Mouse (Mus musculus) cerebellum, adult 11-12 months (tissue): ENCODE measurements at regions not wholly inside any gene's neighbourhood (a gene's known extent, or its start where the extent isn't known, plus 50 kb on each side); places are given as distances from the start of the nearest gene placed in this dataset.
"Not testable (repeated sequence)": the region's sequence is repeated elsewhere in the genome, so short reads cannot be mapped to it uniquely, and the experiment has no call there.

Source experiments
- DNase-seq: peaks from one replicate; pipeline ENCODE4 v3.0.0; 2022

- no peak for DNase-seq
Observed at GRCm38 (mm10) chr13:3341416-3341815, 196.4 kb upstream of the Gdi2 start.

- DNase-seq: no peak
Observed at GRCm38 (mm10) chr13:3343611-3344010, 194.3 kb upstream of the Gdi2 start.

- DNase-seq: not testable (repeated sequence)
Observed at GRCm38 (mm10) chr13:3354912-3355311, 183.0 kb upstream of the Gdi2 start.

- peak; percentile 5 for DNase-seq
Observed at GRCm38 (mm10) chr13:3358079-3358608, 179.7 kb upstream of the Gdi2 start.

DNA sequence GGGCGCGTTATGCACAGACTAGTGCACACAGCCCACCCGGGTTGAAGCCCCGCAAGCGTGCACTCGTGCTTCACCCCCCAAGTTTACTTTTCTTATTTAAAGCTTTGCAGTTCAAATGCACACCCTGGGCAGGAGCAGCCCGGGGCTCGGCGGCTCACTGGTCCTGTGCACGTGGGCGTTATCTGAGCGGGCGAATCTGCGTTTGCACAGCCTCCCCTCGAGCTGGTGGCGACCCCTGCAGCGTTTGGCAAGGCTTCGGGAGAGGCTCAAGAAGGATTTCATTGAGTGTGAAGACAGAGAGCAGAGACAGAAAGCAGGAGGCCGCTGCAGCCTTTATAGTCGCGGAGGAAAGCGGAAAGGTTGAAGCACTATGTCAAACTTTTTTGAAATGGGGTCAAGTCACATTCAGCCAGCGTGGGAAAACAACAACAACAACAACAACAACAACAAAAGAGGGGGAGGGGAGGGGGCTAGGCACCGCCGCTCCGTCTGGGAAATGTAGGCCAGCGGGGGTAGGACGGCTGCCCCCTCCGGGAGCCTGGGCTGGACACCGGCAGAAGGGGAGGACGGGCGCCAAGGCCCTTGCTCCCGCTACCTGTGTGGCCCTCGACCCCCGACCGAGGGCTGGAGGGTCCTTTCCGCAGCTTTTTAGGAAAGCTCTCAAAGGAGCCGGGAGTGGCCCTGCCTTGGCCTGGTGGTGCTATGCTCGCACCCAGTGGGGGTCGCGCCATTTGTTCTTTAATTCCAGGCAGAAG, 178.7 kb upstream of the Gdi2 start:
- peak; percentile 9 for DNase-seq

DNA sequence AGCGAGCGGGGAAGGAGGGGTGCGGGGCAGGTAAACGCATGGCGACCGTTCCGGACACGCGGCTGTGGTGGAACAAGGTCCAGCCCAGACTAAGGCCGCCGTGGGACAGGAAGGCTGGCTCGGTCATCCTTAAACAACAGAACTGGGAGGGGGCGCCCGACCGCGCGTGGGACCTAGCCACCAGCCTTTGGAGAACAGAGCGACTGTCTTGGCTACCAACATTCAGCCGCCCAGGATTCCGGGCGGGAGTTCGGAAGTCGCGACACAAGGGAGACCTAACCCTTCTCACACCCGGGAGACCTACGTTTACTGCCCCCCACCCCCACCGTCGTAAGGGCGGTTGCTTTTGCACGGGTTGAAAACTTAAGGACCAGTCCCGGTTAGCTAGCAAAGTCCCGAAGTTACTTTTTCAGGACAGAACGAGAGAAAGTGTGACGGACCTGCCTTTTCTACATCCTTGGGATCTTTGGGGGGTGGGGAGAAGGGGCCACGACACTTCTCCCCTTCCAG, 178.1 kb upstream of the Gdi2 start:
- peak; percentile 20 for DNase-seq

DNA sequence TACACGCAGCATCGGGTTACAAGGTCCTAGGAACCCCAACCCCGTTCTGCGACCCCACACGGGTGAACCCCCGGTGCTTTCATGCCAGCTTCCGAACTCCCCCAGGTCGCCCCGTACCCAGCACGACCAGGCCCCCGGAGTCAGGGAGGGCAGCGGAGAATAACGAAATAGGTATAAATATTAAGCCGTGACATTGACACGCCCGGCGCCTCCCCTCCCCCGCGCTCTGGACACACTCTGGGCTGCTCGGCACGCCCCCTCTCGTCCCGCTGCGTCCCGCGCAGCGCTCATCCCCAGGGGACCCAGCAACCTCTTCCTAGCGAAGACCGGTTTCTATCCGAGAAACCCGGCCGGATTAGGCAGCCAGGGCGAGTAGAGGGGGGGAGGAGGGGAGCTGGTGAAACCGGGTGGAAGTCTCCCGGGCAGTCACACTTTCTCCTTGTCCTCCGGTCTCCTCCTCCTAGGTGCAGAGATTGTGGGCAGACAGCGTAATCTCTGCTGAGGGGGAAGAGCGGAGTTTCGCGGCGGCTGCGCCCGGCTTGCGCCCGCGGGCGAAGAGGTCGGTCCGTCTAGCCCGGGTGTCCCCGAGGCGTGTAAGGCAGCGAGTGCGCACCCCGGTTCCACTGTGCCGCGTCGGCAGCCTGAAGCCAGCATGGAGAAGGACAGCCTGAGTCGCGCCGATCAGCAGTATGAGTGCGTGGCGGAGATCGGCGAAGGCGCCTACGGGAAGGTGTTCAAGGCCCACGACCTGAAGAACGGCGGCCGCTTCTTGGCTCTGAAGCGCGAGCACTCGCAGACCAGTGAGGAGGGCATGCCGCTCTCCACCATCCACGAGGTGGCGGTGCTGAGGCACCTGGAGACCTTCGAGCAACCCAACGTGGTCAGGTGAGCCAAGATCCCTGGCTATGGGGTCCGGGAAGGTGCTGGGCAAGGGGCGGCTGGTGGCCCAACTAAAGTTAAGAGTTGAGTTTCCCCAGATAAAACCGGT, 177.1 kb upstream of the Gdi2 start:
- DNase-seq: peak; percentile 40

- DNase-seq: no peak
Observed at GRCm38 (mm10) chr13:3372701-3373100, 165.2 kb upstream of the Gdi2 start.

- DNase-seq: not testable (repeated sequence)
Observed at GRCm38 (mm10) chr13:3373522-3374220, 164.2 kb upstream of the Gdi2 start.

DNA sequence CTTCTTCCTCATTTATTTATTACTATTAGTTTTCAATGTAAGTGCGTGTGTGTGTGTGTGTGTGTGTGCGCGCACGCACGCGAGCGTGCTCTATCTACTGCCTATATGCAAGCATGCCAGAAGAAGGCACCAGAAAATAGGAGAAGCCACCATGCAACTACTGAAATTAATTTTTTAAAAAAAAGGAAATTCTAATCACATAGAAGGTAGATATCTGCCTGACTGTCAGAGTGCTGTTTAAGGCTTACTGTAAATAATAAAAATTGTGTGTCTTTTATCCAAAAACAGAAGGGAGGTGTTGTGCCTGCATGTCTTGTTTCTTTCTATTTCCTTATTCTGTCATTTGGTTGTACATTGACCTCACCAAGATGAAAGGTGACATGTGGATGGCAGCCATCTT, 163.1 kb upstream of the Gdi2 start:
- DNase-seq: no peak

GRCm38 (mm10) chr13:3377801-3378200, 160.1 kb upstream of the Gdi2 start:
- DNase-seq: not testable (repeated sequence)

DNA sequence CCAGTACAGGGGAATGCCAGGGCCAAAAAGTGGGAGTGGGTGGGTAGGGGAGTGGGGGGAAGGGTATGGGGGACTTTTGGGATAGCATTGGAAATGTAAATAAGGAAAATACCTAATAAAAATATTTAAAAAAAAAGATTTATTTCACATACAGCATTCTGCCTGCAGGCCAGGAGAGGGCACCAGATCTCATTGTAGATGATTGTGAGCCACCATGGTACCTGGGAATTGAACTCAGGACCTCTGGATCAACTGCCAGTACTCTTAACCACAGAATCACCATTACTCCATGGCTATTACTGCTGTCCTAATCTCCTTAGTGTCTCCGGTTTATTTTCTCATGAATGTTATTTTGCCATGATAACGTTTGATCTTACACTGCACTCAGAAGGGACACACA, 132.1 kb upstream of the Gdi2 start:
- not testable (repeated sequence) for DNase-seq

DNA sequence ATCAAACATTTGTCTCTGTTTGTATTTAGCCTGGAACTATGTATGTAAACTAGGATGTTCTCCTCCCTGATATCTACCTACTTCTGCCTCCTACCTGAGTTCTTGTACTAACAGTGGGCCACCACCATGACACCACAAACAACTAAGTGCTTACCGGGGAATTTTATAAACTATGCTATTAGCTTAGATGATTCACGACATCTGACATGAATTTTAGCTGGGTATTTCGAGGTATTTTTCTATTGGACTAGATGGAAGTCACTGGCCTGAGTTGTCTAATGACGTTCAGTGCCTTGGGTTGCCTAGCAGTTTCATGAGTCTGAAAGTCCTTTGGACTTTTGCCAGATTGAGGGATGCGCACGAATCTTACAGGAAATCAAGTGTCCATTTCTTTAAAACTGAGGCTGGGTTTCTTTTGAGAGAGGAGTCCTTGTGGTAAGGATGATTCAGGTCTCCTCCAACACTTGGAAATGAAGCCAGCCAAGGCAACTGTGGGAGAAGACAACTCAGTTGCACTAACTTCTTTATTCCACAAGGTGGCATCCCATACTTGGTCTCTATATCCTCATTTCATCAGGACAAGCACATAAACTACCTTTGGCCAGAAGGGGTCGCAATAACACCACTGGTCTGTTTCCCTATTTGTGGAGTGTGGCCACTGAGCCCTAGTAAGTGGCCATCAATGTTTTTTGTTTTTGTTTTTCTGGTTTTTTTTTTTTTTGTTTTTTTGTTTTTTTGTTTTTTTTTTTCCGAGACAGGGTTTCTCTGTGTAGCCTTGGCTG, 131.4 kb upstream of the Gdi2 start:
- peak; percentile 67 for DNase-seq

GRCm38 (mm10) chr13:3410281-3410680, 127.6 kb upstream of the Gdi2 start:
- not testable (repeated sequence) for DNase-seq

DNA sequence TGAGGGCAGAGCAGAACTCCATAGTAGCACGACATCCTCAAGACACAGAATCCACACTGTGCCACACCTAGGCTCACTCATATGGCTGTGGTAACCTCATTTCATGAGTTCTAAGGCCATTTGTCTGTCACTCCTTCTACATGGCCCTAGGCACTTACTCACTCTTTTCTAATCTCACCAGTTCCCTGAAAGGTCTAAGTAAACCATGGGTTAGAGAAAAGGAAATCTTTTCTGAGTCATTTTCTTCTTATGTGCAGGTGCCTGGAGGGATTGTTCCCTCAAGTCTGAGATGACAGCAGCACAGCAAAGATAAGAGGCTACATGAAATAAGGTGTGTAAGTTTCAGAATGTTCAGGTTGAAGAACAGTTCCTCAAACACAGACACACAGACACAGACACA, 120.8 kb upstream of the Gdi2 start:
- no peak for DNase-seq

- not testable (repeated sequence) for DNase-seq
Observed at GRCm38 (mm10) chr13:3455374-3455773, 82.5 kb upstream of the Gdi2 start.

- no peak for DNase-seq
Observed at GRCm38 (mm10) chr13:3476884-3477283, 61.0 kb upstream of the Gdi2 start.

DNA sequence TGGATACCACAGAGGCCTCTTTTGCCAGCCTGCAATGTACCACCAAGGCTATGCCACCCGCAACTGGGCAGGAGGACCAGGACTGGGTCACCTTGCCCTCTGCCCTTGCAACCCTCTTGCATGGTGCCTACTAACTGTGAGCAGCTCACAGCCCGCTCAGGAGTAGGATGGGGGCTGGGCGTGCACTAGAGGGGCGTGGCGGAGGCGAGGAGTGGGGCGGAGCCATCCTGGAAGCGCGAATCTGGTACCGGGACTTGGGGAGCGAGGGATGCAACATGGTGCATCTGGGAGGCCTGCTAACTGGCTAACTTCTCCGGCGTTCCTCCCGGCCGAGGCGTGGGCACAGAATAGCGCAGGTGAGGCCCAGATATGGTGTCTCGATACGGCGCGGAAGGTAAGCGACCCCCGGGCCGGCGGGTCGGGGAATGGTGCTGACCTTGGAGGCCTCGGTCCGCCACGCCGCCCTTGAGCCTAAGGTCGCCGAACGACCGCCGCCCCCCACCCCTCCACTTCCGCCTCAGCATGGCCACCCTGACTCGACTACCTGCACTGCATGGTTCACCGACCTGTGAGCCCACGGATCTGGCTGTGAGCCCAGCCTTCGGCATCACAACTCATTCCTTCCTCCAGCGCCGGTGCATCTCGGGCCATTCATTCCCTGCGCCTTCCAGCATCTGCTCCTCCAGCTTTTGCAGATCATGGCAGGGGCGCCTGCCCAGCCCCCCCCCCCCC, 59.7 kb upstream of the Gdi2 start:
- DNase-seq: peak; percentile 72
